Mouse (Mus musculus): ENCODE results near the gene Taf8. TPM values are rescaled to one million over a fixed set of nuclear protein-coding genes. Genes with fewer than 3 reads are reported as not detected.

The Taf8 gene
- polyA plus RNA-seq, 1 experiment from 2014 or later, result 34.9 TPM

GRCm38 (mm10) chr17:47529595-47529994 is 27.5 kb upstream of the Taf8 start:
- Histone ChIP-seq H3K9me3 (no peaks in the 10 kb centered on the region), H3K4me1 (peaks cover 33% of the 10 kb centered on the region), H3K27me3 (no peaks in the 10 kb centered on the region), H3K4me3 (no peak overlapping the region), H3K36me3 (no peaks in the 10 kb centered on the region), H3K4me2 (replicated peaks) (no peak overlapping the region), H3K27ac (no peak overlapping the region), H3K9ac (no peak overlapping the region)
- 86% methylated on average over 11 of the region's 11 CpGs for WGBS
- ATAC-seq (ENCODE audit: low FRiP score, low read depth), result no peak

GRCm38 (mm10) chr17:47528919-47529318 is 26.8 kb upstream of the Taf8 start:
- Histone ChIP-seq H3K36me3 (no peaks in the 10 kb centered on the region), H3K9me3 (no peaks in the 10 kb centered on the region), H3K27me3 (no peaks in the 10 kb centered on the region), H3K4me2 (replicated peaks) (no peak overlapping the region), H3K27ac (peak overlapping the region; percentile 44; the same call in 1 of the 2 replicates), H3K4me3 (no peak overlapping the region), H3K4me1 (peaks cover 34% of the 10 kb centered on the region), H3K9ac (no peak overlapping the region)
- ATAC-seq (ENCODE audit: low FRiP score, low read depth), result no peak
- WGBS, result 76% methylated on average over 8 of the region's 8 CpGs

- Histone ChIP-seq H3K36me3 (no peaks in the 10 kb centered on the region), H3K27ac (peak overlapping the region; percentile 96), H3K4me1 (peaks cover 44% of the 10 kb centered on the region), H3K27me3 (no peaks in the 10 kb centered on the region), H3K9me3 (no peaks in the 10 kb centered on the region), H3K9ac (peak overlapping the region; percentile 45; the same call in 1 of the 2 replicates), H3K4me2 (replicated peaks) (peak overlapping the region; percentile 34), H3K4me3 (no peak overlapping the region)
- WGBS, result 35% methylated on average over 10 of the region's 10 CpGs
- peak; percentile 88 for ATAC-seq (ENCODE audit: low FRiP score, low read depth)
These were observed 25.6 kb upstream of the Taf8 start for GRCm38 (mm10) chr17:47527581-47528300.

GRCm38 (mm10) chr17:47526856-47527520 is 24.9 kb upstream of the Taf8 start:
- no peaks in the 10 kb centered on the region for H3K27me3 ChIP-seq
- WGBS, result 60% methylated on average over 17 of the region's 17 CpGs
- peak; percentile 20; the same call in 1 of the 2 replicates for ATAC-seq (ENCODE audit: low FRiP score, low read depth)
- peak overlapping the region; percentile 34 for H3K4me2 ChIP-seq (replicated peaks)
- H3K9me3 ChIP-seq, result no peaks in the 10 kb centered on the region
- H3K9ac ChIP-seq, result no peak overlapping the region; the same call in 1 of the 2 replicates
- peak overlapping the region; percentile 96 for H3K27ac ChIP-seq
- H3K4me3 ChIP-seq, result no peak overlapping the region
- peaks cover 51% of the 10 kb centered on the region for H3K4me1 ChIP-seq
- H3K36me3 ChIP-seq, result no peaks in the 10 kb centered on the region

- H3K27me3 ChIP-seq, result no peaks in the 10 kb centered on the region
- H3K4me3 ChIP-seq, result no peak overlapping the region
- peaks cover 62% of the 10 kb centered on the region for H3K4me1 ChIP-seq
- 89% methylated on average over 6 of the region's 6 CpGs for WGBS
- no peaks in the 10 kb centered on the region for H3K9me3 ChIP-seq
- no peaks in the 10 kb centered on the region for H3K36me3 ChIP-seq
- no peak overlapping the region for H3K9ac ChIP-seq
- no peak for ATAC-seq (ENCODE audit: low FRiP score, low read depth)
- no peak overlapping the region; the same call in none of the 2 replicates for H3K27ac ChIP-seq
- H3K4me2 ChIP-seq (replicated peaks), result no peak overlapping the region
These were observed 22.9 kb upstream of the Taf8 start for GRCm38 (mm10) chr17:47524991-47525390.

- 75% methylated on average over 8 of the region's 8 CpGs for WGBS
- Histone ChIP-seq H3K9me3 (no peaks in the 10 kb centered on the region), H3K27me3 (no peaks in the 10 kb centered on the region), H3K4me2 (replicated peaks) (no peak overlapping the region), H3K4me3 (no peak overlapping the region), H3K9ac (no peak overlapping the region), H3K36me3 (no peaks in the 10 kb centered on the region), H3K4me1 (peaks cover 60% of the 10 kb centered on the region), H3K27ac (peak overlapping the region; percentile 93)
- ATAC-seq (ENCODE audit: low FRiP score, low read depth), result no peak
These were observed 22.0 kb upstream of the Taf8 start for GRCm38 (mm10) chr17:47524055-47524454.

GRCm38 (mm10) chr17:47523211-47523682 is 21.2 kb upstream of the Taf8 start:
- WGBS, result 56% methylated on average over 18 of the region's 18 CpGs
- Histone ChIP-seq H3K4me3 (no peak overlapping the region), H3K9ac (no peak overlapping the region), H3K4me2 (replicated peaks) (no peak overlapping the region), H3K9me3 (no peaks in the 10 kb centered on the region), H3K27ac (peak overlapping the region; percentile 93), H3K4me1 (peaks cover 58% of the 10 kb centered on the region), H3K36me3 (no peaks in the 10 kb centered on the region), H3K27me3 (no peaks in the 10 kb centered on the region)
- ATAC-seq (ENCODE audit: low FRiP score, low read depth), result no peak

GRCm38 (mm10) chr17:47522536-47522935 is 20.4 kb upstream of the Taf8 start:
- no peaks in the 10 kb centered on the region for H3K36me3 ChIP-seq
- no peaks in the 10 kb centered on the region for H3K9me3 ChIP-seq
- peak overlapping the region; percentile 52; the same call in 1 of the 2 replicates for H3K4me2 ChIP-seq (replicated peaks)
- no peaks in the 10 kb centered on the region for H3K27me3 ChIP-seq
- peaks cover 58% of the 10 kb centered on the region for H3K4me1 ChIP-seq
- H3K4me3 ChIP-seq, result no peak overlapping the region
- no peak for ATAC-seq (ENCODE audit: low FRiP score, low read depth)
- H3K27ac ChIP-seq, result peak overlapping the region; percentile 93
- H3K9ac ChIP-seq, result peak overlapping the region; percentile 43; the same call in 1 of the 2 replicates
- WGBS, result 49% methylated on average over 4 of the region's 4 CpGs

GRCm38 (mm10) chr17:47521551-47522258 is 19.6 kb upstream of the Taf8 start:
- 3% methylated on average over 17 of the region's 17 CpGs for WGBS
- peak overlapping the region; percentile 15 for H3K4me3 ChIP-seq

GRCm38 (mm10) chr17:47518205-47518604 is 16.1 kb upstream of the Taf8 start:
- Histone ChIP-seq H3K27me3 (no peaks in the 10 kb centered on the region), H3K36me3 (no peaks in the 10 kb centered on the region; the same call in 1 of the 2 replicates), H3K9me3 (no peaks in the 10 kb centered on the region), H3K9ac (peak overlapping the region; percentile 48; the same call in 1 of the 2 replicates), H3K4me1 (peaks cover 50% of the 10 kb centered on the region), H3K4me2 (replicated peaks) (peak overlapping the region; percentile 47), H3K4me3 (peak overlapping the region; percentile 4; the same call in 1 of the 2 replicates), H3K27ac (peak overlapping the region; percentile 96)
- 13% methylated on average over 8 of the region's 8 CpGs for WGBS
- ATAC-seq (ENCODE audit: low FRiP score, low read depth), result peak; percentile 64

More at GRCm38 (mm10) chr17:47521551-47522258, 19.6 kb upstream of the Taf8 start:
- no peaks in the 10 kb centered on the region for H3K36me3 ChIP-seq
- peak overlapping the region; percentile 52 for H3K4me2 ChIP-seq (replicated peaks)
- H3K27me3 ChIP-seq, result no peaks in the 10 kb centered on the region
- H3K9me3 ChIP-seq, result no peaks in the 10 kb centered on the region
- peak overlapping the region; percentile 43 for H3K9ac ChIP-seq
- ATAC-seq (ENCODE audit: low FRiP score, low read depth), result peak; percentile 86
- H3K27ac ChIP-seq, result peak overlapping the region; percentile 93
- peaks cover 53% of the 10 kb centered on the region for H3K4me1 ChIP-seq

- Histone ChIP-seq H3K4me3 (no peak overlapping the region), H3K4me2 (replicated peaks) (no peak overlapping the region), H3K27me3 (no peaks in the 10 kb centered on the region), H3K27ac (no peak overlapping the region), H3K4me1 (peaks cover 42% of the 10 kb centered on the region), H3K9me3 (no peaks in the 10 kb centered on the region), H3K36me3 (no peaks in the 10 kb centered on the region; the same call in 1 of the 2 replicates), H3K9ac (no peak overlapping the region)
- no peak for ATAC-seq (ENCODE audit: low FRiP score, low read depth)
- WGBS, result 92% methylated on average over 3 of the region's 3 CpGs
These were observed 14.1 kb upstream of the Taf8 start for GRCm38 (mm10) chr17:47516232-47516631.

Data from limb, embryonic 13.5 days (tissue).